Mouse (Mus musculus) liver (tissue): ENCODE data around the gene Lcor.
A peak's percentile ranks its signal among the peaks of the same experiment; 100 is the strongest.

ENCODE experiments used
- DNase-seq: peaks from one replicate; pipeline ENCODE4 v3.0.0-alpha.2; 2020; ENCODE audit warnings: mixed read lengths

Lcor gene

GRCm38 (mm10) chr19:41482190-41482908, at the start of gene Lcor:
Lcor (plus strand) TSS chr19:41482637.
- DNase-seq, result peak; percentile 90

- no peak for DNase-seq
These were observed 47.1 kb upstream of the Lcor start for GRCm38 (mm10) chr19:41435366-41435765.

- DNase-seq, result no peak
These were observed 46.0 kb upstream of the Lcor start for GRCm38 (mm10) chr19:41436461-41436860.

- no peak for DNase-seq
These were observed 43.5 kb upstream of the Lcor start for GRCm38 (mm10) chr19:41438953-41439352.

GRCm38 (mm10) chr19:41441446-41441845, 41.0 kb upstream of the Lcor start:
- no peak for DNase-seq

GRCm38 (mm10) chr19:41441911-41442607, 40.4 kb upstream of the Lcor start:
- no peak for DNase-seq

- peak; percentile 88 for DNase-seq
These were observed 39.8 kb upstream of the Lcor start for GRCm38 (mm10) chr19:41442608-41442969.

- DNase-seq, result no peak
These were observed 37.9 kb upstream of the Lcor start for GRCm38 (mm10) chr19:41444491-41444890.

- no peak for DNase-seq
These were observed 37.3 kb upstream of the Lcor start for GRCm38 (mm10) chr19:41445013-41445610.

GRCm38 (mm10) chr19:41445723-41446122, 36.7 kb upstream of the Lcor start:
- peak; percentile 80 for DNase-seq

- no peak for DNase-seq
These were observed 35.3 kb upstream of the Lcor start for GRCm38 (mm10) chr19:41447166-41447565.

- DNase-seq, result no peak
These were observed 34.7 kb upstream of the Lcor start for GRCm38 (mm10) chr19:41447760-41448159.

- no peak for DNase-seq
These were observed 32.9 kb upstream of the Lcor start for GRCm38 (mm10) chr19:41449415-41450075.

- peak; percentile 82 for DNase-seq
These were observed 30.3 kb upstream of the Lcor start for GRCm38 (mm10) chr19:41452166-41452565.

- DNase-seq, result no peak
These were observed 27.8 kb upstream of the Lcor start for GRCm38 (mm10) chr19:41454601-41455000.

- peak; percentile 83 for DNase-seq
These were observed 27.3 kb upstream of the Lcor start for GRCm38 (mm10) chr19:41455091-41455626.

- DNase-seq, result no peak
These were observed 25.3 kb upstream of the Lcor start for GRCm38 (mm10) chr19:41457181-41457580.

GRCm38 (mm10) chr19:41462166-41462735, 20.2 kb upstream of the Lcor start:
- DNase-seq, result no peak

GRCm38 (mm10) chr19:41463841-41464240, 18.6 kb upstream of the Lcor start:
- DNase-seq, result no peak

- no peak for DNase-seq
These were observed 16.0 kb upstream of the Lcor start for GRCm38 (mm10) chr19:41466475-41466874.

GRCm38 (mm10) chr19:41473566-41474135, 8.8 kb upstream of the Lcor start:
- DNase-seq, result no peak

- peak; percentile 35 for DNase-seq
These were observed 7.5 kb upstream of the Lcor start for GRCm38 (mm10) chr19:41474943-41475342.
